Mouse (Mus musculus) CH12.LX (cell line): ENCODE results near the gene Gm826. TPM values are rescaled to one million over a fixed set of nuclear protein-coding genes. Genes with fewer than 3 reads are reported as not detected.

Source experiments
- DNase-seq: peaks from one replicate; pipeline ENCODE4 v3.0.0-alpha.2; 2013; ENCODE audit errors: extremely low read depth
- H3K27ac ChIP-seq: 2 replicates; pipeline ENCODE4 v1.5.1; 2012; ENCODE audit warnings: low read depth, mild to moderate bottlenecking, control low read depth, moderate library complexity; ENCODE audit not compliant: insufficient read depth
- H3K27me3 ChIP-seq: replicated peaks from 2 replicates; pipeline ENCODE3; 2012; ENCODE audit warnings: inconsistent platforms
- H3K36me3 ChIP-seq, 2 experiments: replicated peaks in 1 of 2; 2 replicates each; pipeline versions ENCODE3 to v1.6.1; 2012; ENCODE audit warnings: inconsistent platforms in 1 of 2, low read length in 1 of 2, mild to moderate bottlenecking in 1 of 2, mixed read lengths in 1 of 2, moderate library complexity in 1 of 2; ENCODE audit not compliant: control insufficient read depth in 1 of 2, insufficient read depth in 1 of 2
- H3K4me1 ChIP-seq, 2 experiments: 2 replicates each; pipeline ENCODE4 v1.6.1; 2012; ENCODE audit warnings: inconsistent platforms in 1 of 2, moderate library complexity in 1 of 2; ENCODE audit not compliant: insufficient read depth in 2 of 2, control insufficient read depth in 1 of 2
- H3K4me2 ChIP-seq: 2 replicates; pipeline ENCODE4 v1.6.1; 2012; ENCODE audit warnings: low read depth, mild to moderate bottlenecking, control low read depth; ENCODE audit not compliant: poor library complexity, insufficient read depth, severe bottlenecking
- H3K4me3 ChIP-seq, 3 experiments: fragments of 150-350 bp in 1 of 3; sonication (generic) in 1 of 3; replicated peaks in 1 of 3; 2 replicates each; pipeline versions ENCODE3 to v1.5.1; 2011 to 2012; ENCODE audit warnings: low read depth in 2 of 3, low read length in 2 of 3, mild to moderate bottlenecking in 2 of 3, moderate library complexity in 2 of 3, control low read depth in 1 of 3, improper control_type of control experiment in 1 of 3, inconsistent platforms in 1 of 3, mixed read lengths in 1 of 3; ENCODE audit not compliant: poor library complexity in 1 of 3
- H3K79me2 ChIP-seq: replicated peaks from 2 replicates; pipeline ENCODE4 v1.6.1; 2012; ENCODE audit warnings: mild to moderate bottlenecking, moderate library complexity; ENCODE audit not compliant: control insufficient read depth, poor library complexity, insufficient read depth, severe bottlenecking; ENCODE audit errors: extremely low read depth
- H3K9ac ChIP-seq: 2 replicates; pipeline ENCODE4 v1.6.1; 2012; ENCODE audit warnings: low read depth, mild to moderate bottlenecking, control low read depth, moderate library complexity; ENCODE audit not compliant: insufficient read depth
- H3K9me3 ChIP-seq: replicated peaks from 2 replicates; pipeline ENCODE3; 2012; ENCODE audit warnings: low read length, inconsistent platforms, mixed read lengths
- BHLHE40 ChIP-seq: IDR thresholded peaks from 2 replicates; pipeline ENCODE4 v1.6.1; 2011; ENCODE audit warnings: mild to moderate bottlenecking, low read depth, low read length, improper control_type of control experiment
- ETS1 ChIP-seq: conservative IDR thresholded peaks from 2 replicates; pipeline ENCODE4 v1.6.1; 2012; ENCODE audit warnings: low read depth, mild to moderate bottlenecking, inconsistent platforms, low read length, improper control_type of control experiment, moderate library complexity
- HCFC1 ChIP-seq: IDR thresholded peaks from 2 replicates; pipeline ENCODE4 v1.6.1; 2012; ENCODE audit warnings: low read depth, mild to moderate bottlenecking, inconsistent platforms, low read length, improper control_type of control experiment
- IRF4 ChIP-seq: IDR thresholded peaks from 2 replicates; pipeline ENCODE4 v1.6.1; 2014; ENCODE audit warnings: low read depth, mild to moderate bottlenecking, inconsistent platforms, low read length, improper control_type of control experiment
- JUN ChIP-seq: IDR thresholded peaks from 2 replicates; pipeline ENCODE4 v1.6.1; 2011; ENCODE audit warnings: low read depth, mild to moderate bottlenecking, low read length, improper control_type of control experiment, moderate library complexity; ENCODE audit not compliant: insufficient read depth
- KAT2A ChIP-seq: IDR thresholded peaks from 2 replicates; pipeline ENCODE4 v1.6.1; 2012; ENCODE audit warnings: low read length, improper control_type of control experiment, inconsistent platforms; ENCODE audit not compliant: insufficient replicate concordance
- MAFK ChIP-seq: IDR thresholded peaks from 2 replicates; pipeline ENCODE4 v1.6.1; 2011; ENCODE audit warnings: low read length, improper control_type of control experiment; ENCODE audit not compliant: insufficient replicate concordance
- MAX ChIP-seq: IDR thresholded peaks from 2 replicates; pipeline ENCODE4 v1.6.1; 2011; ENCODE audit warnings: low read length, improper control_type of control experiment
- MXI1 ChIP-seq: IDR thresholded peaks from 2 replicates; pipeline ENCODE4 v1.6.1; 2011; ENCODE audit warnings: mild to moderate bottlenecking, low read depth, low read length, improper control_type of control experiment
- MYC ChIP-seq: IDR thresholded peaks from 2 replicates; pipeline ENCODE4 v1.6.1; 2011; ENCODE audit warnings: low read depth, mild to moderate bottlenecking, improper control_type of control experiment, low read length
- NELFE ChIP-seq: IDR thresholded peaks from 2 replicates; pipeline ENCODE4 v1.6.1; 2011; ENCODE audit warnings: low read depth, low read length, improper control_type of control experiment
- NRF1 ChIP-seq: IDR thresholded peaks from 2 replicates; pipeline ENCODE4 v1.6.1; 2014; ENCODE audit warnings: low read depth, mild to moderate bottlenecking, inconsistent platforms, low read length, improper control_type of control experiment, moderate library complexity
- PAX5 ChIP-seq: IDR thresholded peaks from 2 replicates; pipeline ENCODE4 v1.6.1; 2012; ENCODE audit warnings: low read length, inconsistent platforms, mixed read lengths
- POLR2A ChIP-seq: IDR thresholded peaks from 2 replicates; pipeline ENCODE4 v1.6.1; 2011; ENCODE audit warnings: low read depth, mild to moderate bottlenecking, improper control_type of control experiment, low read length
- TCF12 ChIP-seq: IDR thresholded peaks from 2 replicates; pipeline ENCODE4 v1.6.1; 2014; ENCODE audit warnings: low read depth, mild to moderate bottlenecking, inconsistent platforms, low read length, improper control_type of control experiment
- USF2 ChIP-seq: conservative IDR thresholded peaks from 2 replicates; pipeline ENCODE4 v1.6.1; 2011; ENCODE audit warnings: low read depth, low read length, improper control_type of control experiment
- ZC3H11A ChIP-seq: IDR thresholded peaks from 2 replicates; pipeline ENCODE4 v1.6.1; 2012; ENCODE audit warnings: low read depth, mild to moderate bottlenecking, inconsistent platforms, low read length, improper control_type of control experiment
- ZKSCAN1 ChIP-seq: IDR thresholded peaks from 2 replicates; pipeline ENCODE4 v1.6.1; 2012; ENCODE audit warnings: low read depth, inconsistent platforms, low read length, improper control_type of control experiment, borderline replicate concordance
- ZNF384 ChIP-seq: IDR thresholded peaks from 2 replicates; pipeline ENCODE4 v1.6.1; 2012; ENCODE audit warnings: low read depth, low read length, improper control_type of control experiment, inconsistent platforms
- dilution Hi-C: fragments of 300-500 bp; cut with MboI; formaldehyde crosslinking; loops from 2 replicates; pipeline ENCODE4 v1.14.3; 2020; ENCODE audit warnings: low sequenced_read_pairs; ENCODE audit not compliant: extremely low pct_unique_long_range_greater_than_20kb, extremely low pct_ligation_motif_present
- in situ Hi-C: fragments of 300-500 bp; cut with MboI; formaldehyde crosslinking; loops from 3 replicates; pipeline ENCODE4 v1.14.3; 2019; ENCODE audit warnings: low sequenced_read_pairs, low pct_ligation_motif_present, low pct_unique_long_range_greater_than_20kb, mixed read lengths
- polyA plus RNA-seq: library from polyadenylated mRNA; unstranded; fragments of >175 nt; gene quantifications from 2 replicates; pipeline ENCODE4 v1.2.1, GENCODE M21; 2012; ENCODE audit warnings: low read depth; ENCODE audit not compliant: insufficient read length
- total RNA-seq, 2 experiments: library from RNA; depleted of rRNA; stranded (reverse); fragments of 300-350 nt in 1 of 2; fragments of >200 nt in 1 of 2; gene quantifications; 2 replicates each; pipeline ENCODE4 v1.2.3; 2012 to 2014

Gm826 gene
- total and polyA plus RNA-seq, 3 experiments, result 0.32 TPM; not detected in 2

DNA sequence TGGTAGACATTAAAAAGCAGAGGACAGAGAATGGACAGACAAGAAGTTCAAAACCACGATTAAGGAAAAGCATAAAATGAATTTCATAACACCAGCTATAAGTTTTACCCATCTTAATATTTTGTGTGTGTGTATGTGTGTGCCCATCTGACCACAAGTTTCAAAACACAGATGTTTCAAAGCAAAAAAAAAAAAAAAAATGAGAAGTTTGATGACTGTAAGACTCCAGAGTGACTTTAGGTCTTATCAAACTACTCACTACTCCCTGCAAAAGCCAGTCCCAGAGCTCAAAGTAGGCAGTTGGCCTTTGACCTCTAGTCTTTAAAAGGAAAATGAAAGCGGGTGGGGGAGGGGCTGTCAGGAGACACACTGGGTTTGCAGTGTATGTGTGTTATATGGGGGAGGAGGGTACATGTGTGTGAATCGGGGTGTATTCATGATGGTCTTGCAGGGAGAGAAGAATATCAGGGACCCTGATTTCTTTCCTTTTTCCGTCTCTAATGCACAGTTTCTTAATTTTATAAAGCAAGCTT is 14.2 kb upstream of the Gm826 start:
- no peak overlapping the region for H3K4me3 ChIP-seq
- H3K9ac ChIP-seq, result no peak overlapping the region
- H3K4me1 ChIP-seq, result no peaks in the 10 kb centered on the region; a peak in 1 of 4 replicates
- H3K4me2 ChIP-seq, result no peak overlapping the region
- in situ Hi-C loops (no loop called here), dilution Hi-C loops (no loop called here)
- no peaks in the 10 kb centered on the region for H3K79me2 ChIP-seq
- no peak overlapping the region for H3K27ac ChIP-seq
- H3K9me3 ChIP-seq, result no peaks in the 10 kb centered on the region
- no peaks in the 10 kb centered on the region for H3K36me3 ChIP-seq
- DNase-seq, result no peak
- no peak for TF ChIP-seq BHLHE40
- no peaks in the 10 kb centered on the region for H3K27me3 ChIP-seq

DNA sequence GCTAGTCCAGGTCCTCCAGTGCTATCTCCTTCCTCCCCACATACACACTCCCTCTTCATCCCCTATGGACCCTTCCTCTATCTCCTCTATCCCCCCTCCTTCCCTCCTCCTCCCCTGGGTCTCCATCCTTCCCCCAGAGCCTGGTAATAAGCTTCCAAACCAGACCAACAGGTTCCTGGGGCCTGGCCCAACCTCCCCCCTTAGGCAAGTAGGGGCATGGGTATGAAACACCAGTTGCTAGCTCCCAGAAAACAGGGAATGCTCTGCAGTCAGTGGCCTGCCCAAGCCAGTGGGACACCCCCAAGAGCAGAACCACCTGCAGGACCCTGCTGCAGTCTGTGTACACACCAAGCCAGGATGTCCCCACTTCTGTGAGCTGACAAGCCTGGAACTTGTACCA is 11.7 kb upstream of the Gm826 start:
- in situ Hi-C loops (no loop called here), dilution Hi-C loops (no loop called here)
- Histone ChIP-seq H3K4me3 (no peak overlapping the region), H3K36me3 (no peaks in the 10 kb centered on the region), H3K9me3 (no peaks in the 10 kb centered on the region), H3K79me2 (no peaks in the 10 kb centered on the region), H3K4me2 (no peak overlapping the region), H3K9ac (no peak overlapping the region), H3K4me1 (no peaks in the 10 kb centered on the region; a peak in 1 of 4 replicates), H3K27me3 (no peaks in the 10 kb centered on the region), H3K27ac (no peak overlapping the region)
- TF ChIP-seq TCF12 (no peak), ZKSCAN1 (no peak), PAX5 (no peak), USF2 (no peak), KAT2A (no peak), JUN (no peak), BHLHE40 (no peak), MXI1 (no peak), ETS1 (no peak), MYC (no peak), ZC3H11A (no peak), HCFC1 (no peak), IRF4 (no peak), ZNF384 (no peak), POLR2A (no peak)
- DNase-seq, result no peak

DNA sequence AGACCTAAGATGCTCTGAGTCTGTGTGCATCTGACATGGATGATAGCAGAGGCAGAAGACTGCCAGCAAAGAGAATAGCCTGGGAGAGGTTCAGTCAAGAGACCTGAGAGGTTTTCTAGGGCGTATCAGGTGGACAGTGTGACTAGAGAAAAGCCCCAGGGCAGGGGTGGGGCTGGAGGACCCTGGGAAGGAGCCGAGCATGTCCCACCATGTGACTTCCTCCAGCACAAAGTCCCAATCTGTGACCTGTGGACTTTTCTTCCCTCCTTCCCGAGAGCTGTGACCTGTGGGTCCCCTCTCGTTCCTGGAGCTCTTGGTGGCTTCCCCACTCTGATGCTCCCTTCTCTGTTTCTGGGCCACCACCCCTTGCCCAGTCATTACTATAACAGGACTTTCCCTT is 6.2 kb upstream of the Gm826 start:
- Histone ChIP-seq H3K9me3 (no peaks in the 10 kb centered on the region), H3K79me2 (no peaks in the 10 kb centered on the region), H3K36me3 (no peaks in the 10 kb centered on the region), H3K27ac (no peak overlapping the region), H3K4me3 (no peak overlapping the region), H3K4me2 (no peak overlapping the region), H3K4me1 (peaks cover 1 to 13% of the 10 kb centered on the region in 2 experiments; a peak in 3 of 4 replicates), H3K27me3 (no peaks in the 10 kb centered on the region), H3K9ac (no peak overlapping the region)
- dilution Hi-C loops (no loop called here), in situ Hi-C loops (no loop called here)
- TF ChIP-seq NELFE (no peak), NRF1 (no peak), MAX (no peak), ETS1 (no peak), MAFK (no peak), POLR2A (no peak)
- DNase-seq, result no peak
